Mouse (Mus musculus): ENCODE measurements around the gene Ermp1. TPM values are rescaled to one million over a fixed set of nuclear protein-coding genes. Genes with fewer than 3 reads are reported as not detected.
"Not testable (repeated sequence)": the region's sequence is repeated elsewhere in the genome, so short reads cannot be mapped to it uniquely, and the experiment has no call there.

Gene Ermp1
- total RNA-seq, 2 experiments from 2014 or later, result 41.9 to 43.0 TPM

DNA sequence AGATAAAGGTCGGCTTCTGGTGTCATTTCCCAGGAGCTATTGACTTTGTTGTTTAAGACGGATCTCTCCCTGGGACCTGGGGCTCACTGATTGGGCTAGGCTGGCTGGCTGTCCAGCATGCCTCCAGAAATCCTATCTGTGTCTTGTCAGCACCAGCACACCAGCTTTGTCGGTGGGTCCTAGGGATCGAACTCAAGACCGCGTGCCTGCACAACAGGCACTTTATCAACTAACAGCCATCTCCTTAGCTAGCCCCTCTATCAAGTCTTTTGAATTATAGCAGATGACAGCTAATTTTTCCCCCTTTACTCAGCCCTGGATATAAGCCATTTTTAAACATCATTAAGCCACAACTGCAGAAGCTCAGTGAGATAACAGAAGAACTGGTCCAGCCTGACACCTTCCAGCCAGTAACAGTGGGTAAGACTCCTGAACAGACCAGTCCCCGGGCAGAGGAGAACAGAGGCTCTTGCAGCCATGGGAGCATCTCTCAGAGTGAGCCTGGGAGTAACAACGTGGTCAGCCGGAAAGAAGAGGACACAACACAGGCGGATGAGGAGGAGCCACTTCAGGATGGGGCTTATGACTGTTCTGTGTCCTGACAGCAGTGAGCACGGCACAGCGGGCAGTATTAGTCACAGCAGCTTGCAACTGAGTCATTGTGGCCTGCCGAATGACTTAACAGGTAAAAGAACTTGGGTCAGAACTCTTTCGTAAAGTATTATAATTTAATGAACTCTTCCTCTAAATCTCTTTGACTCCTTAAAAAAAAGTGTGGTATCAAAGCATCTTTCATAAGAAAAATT, 44.5 kb downstream of the Ermp1 start:
- no peak for DNase-seq

GRCm38 (mm10) chr19:29598981-29599380, 49.2 kb downstream of the Ermp1 start:
- no peak for DNase-seq

GRCm38 (mm10) chr19:29596985-29597384, 51.2 kb downstream of the Ermp1 start:
- peak; percentile 17 for DNase-seq

GRCm38 (mm10) chr19:29596276-29596675, 51.9 kb downstream of the Ermp1 start:
- DNase-seq, result no peak

DNA sequence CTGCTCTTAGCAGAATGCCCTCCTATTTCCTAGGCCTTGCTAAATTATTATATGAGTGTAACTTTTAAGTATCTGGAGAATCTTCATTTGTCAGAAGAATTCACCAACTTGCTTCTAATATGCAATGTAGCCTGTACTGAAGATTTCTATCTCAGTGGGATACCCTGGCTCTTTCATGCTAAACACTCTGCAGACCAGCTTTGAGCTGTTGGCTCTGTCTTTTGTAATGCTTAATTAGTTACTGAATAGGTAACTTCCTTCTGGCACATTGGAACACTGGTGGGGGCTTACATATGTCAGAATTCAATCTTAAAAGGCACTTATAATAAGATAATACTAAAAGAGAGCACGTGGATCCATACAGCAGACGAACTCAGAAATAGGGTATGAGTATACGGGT, 54.4 kb downstream of the Ermp1 start:
- DNase-seq, result not testable (repeated sequence)

DNA sequence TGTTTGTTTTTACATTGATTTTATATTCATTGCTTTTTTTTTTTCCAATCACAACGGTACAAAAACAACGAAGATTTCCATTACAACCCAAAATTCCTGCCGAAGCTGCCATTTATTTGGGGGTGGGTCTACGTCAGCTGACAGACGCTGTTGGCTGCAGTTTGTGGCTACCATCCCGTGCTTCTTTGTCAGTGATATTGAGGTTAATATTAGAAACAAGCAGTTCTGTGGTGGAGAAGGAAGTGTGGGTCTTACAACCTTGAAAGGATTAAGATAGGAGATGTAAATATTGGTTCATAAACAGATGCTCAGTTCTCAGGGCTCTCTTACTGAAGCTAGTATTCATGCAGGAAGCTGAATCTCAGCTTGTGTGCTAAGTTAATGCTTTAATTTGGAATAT, 64.5 kb downstream of the Ermp1 start:
- no peak for DNase-seq

- no peak for DNase-seq
Measured at GRCm38 (mm10) chr19:29582439-29582838, 65.8 kb downstream of the Ermp1 start.

- DNase-seq, result no peak
Measured at GRCm38 (mm10) chr19:29566512-29566911, 81.7 kb downstream of the Ermp1 start.

- DNase-seq, result peak; percentile 72
Measured at GRCm38 (mm10) chr19:29563258-29563779, 84.9 kb downstream of the Ermp1 start.

DNA sequence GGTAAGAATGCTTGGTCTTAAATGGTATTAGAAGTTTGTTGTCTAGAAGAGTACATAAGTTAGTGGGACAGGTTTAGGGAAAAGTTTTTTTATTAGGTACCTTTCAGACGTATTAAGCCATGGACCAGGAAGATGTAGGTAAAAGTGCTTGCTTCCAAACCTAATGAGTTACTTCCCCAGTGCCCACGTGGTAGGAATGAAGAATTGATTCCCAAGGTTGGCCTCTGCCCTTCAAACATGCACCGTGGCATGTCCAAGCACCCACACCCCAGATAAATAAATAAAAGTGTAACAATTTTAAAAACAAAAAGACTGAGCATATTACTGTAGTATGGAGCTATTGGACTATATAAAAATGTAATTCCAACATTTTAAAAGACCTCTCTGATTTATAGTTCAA, 85.6 kb downstream of the Ermp1 start:
- DNase-seq, result no peak

DNA sequence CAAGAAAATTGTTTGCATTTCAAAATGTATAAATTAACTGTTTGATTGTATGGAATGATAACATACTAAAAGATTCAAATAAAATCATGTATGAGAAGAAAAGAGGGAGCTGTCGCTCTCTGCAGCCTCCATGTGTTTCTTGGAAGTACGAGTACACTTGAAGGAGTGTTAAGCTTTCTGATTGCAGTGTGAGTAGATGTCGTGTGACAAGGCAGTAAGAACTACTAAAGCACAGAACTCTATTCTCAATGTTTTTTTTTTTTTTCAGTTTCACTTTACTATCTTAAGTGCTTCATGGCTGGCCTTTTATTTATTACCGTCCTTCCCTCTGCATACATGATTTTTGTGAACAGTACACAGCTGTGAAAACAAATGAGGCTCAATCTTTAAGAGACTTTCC, 86.0 kb downstream of the Ermp1 start:
- no peak for DNase-seq

Other genes starting within 250 kb of the Ermp1 start
- not detected for gene Pdcd1lg2, start 237.5 kb downstream of the Ermp1 start, total RNA-seq (2021)
- 10 to 100 TPM; 51.9 to 57.6 TPM for gene Ric1, start 126.1 kb downstream of the Ermp1 start, total RNA-seq (2021)
- gene Mlana, start 49.4 kb upstream of the Ermp1 start, total RNA-seq (2021), result not detected
- 10 to 100 TPM; 16.7 to 18.8 TPM for gene 9930021J03Rik, start 157.6 kb upstream of the Ermp1 start, total RNA-seq (2021)
- 10 to 100 TPM; 15.1 to 15.4 TPM for gene Ranbp6, start 164.6 kb upstream of the Ermp1 start, total RNA-seq (2021)